Mouse (Mus musculus): ENCODE measurements around the gene Ola1.

DNA sequence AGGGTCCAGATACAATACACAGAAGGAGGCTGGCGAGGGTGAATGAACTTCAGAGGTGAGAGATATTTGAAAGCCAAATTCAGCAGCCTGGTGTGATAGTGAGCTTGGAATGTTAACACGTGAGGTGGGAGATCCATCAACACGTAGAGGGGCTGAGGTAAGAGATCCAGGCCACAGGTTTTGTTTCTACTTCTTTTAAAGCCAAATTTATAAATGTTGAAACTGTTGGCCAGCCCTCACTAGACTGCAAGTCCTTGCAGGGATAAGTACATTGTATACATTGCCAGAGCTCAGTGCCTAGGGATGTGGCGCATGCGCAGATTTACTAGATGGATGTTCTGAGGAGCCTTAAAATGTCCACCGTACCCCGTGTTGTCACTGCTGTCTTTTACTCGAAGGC lies 168.3 kb downstream of the Ola1 start:
- no peak for TF ChIP-seq POLR2A (IDR thresholded peaks at IDR 0.05; ENCODE audit: low read depth, low read length)
- TF ChIP-seq CTCF (conservative IDR thresholded peaks at IDR 0.05; ENCODE audit: insufficient read depth, insufficient read length, low read depth, low read length): no peak

Data from kidney, adult 2 months (tissue).